In genomic region chr14:82148827-82149498, GRCm38 (mm10) we compare ENCODE assay signal across 27 mouse cellular contexts.
A peak's percentile ranks its signal among the peaks of the same experiment; 100 is the strongest.
DNase-seq lines count a peak whose midpoint lies in the region; ATAC-seq and TF ChIP-seq lines count a peak whose summit lies in the region.
"Had no signal": no experiment of that assay in that cellular context is flagged by ENCODE, and none has a peak within 500 bp of the region (broad histone marks: within the 10 kb centered on the region; RNA-seq: fewer than 3 reads in every experiment).

No protein-coding gene starts in this region.

- 71% methylated on average over 6 of the region's 6 CpGs for WGBS in forebrain, postnatal 0 days
- 89% methylated on average over 6 of the region's 6 CpGs for whole genome bisulfite sequencing in forebrain, embryonic 12.5 days
- 47% methylated on average over 6 of the region's 6 CpGs for WGBS in limb, embryonic 13.5 days
- WGBS in liver, postnatal 0 days (ENCODE audit: insufficient replicate concordance) = 69% methylated on average over 6 of the region's 6 CpGs

- no peaks in the 10 kb centered on the region for H3K27me3 ChIP-seq in forebrain, postnatal 0 days (ENCODE audit: insufficient read depth, low read length)
- H3K27me3 ChIP-seq in forebrain, embryonic 12.5 days = no peaks in the 10 kb centered on the region
- H3K27me3 ChIP-seq in limb, embryonic 13.5 days = no peaks in the 10 kb centered on the region
- no peaks in the 10 kb centered on the region for H3K27me3 ChIP-seq in liver, postnatal 0 days (ENCODE audit: insufficient read depth, low read length)
- H3K27me3 ChIP-seq: CH12.LX; embryonic facial prominence, embryonic 13.5 days; forebrain, embryonic 15.5 days; hindbrain, embryonic 13.5 days; midbrain, embryonic 12.5 days; neural tube, embryonic 13.5 days had no signal

- no peaks in the 10 kb centered on the region for H3K36me3 ChIP-seq in forebrain, postnatal 0 days (ENCODE audit: insufficient read depth)
- no peaks in the 10 kb centered on the region for H3K36me3 ChIP-seq in forebrain, embryonic 12.5 days (replicated peaks)
- H3K36me3 ChIP-seq in limb, embryonic 13.5 days = no peaks in the 10 kb centered on the region
- H3K36me3 ChIP-seq in liver, postnatal 0 days (replicated peaks; ENCODE audit: insufficient read depth, low read length) = no peaks in the 10 kb centered on the region
- H3K36me3 ChIP-seq: embryonic facial prominence, embryonic 13.5 days; forebrain, embryonic 15.5 days; hindbrain, embryonic 13.5 days; midbrain, embryonic 12.5 days; neural tube, embryonic 13.5 days had no signal

- TF ChIP-seq CTCF in forebrain, postnatal 0 days (IDR thresholded peaks at IDR 0.05; ENCODE audit: low read depth) = no peak
- TF ChIP-seq CTCF in liver, postnatal 0 days (IDR thresholded peaks at IDR 0.05; ENCODE audit: low read depth) = no peak

- H3K4me1 ChIP-seq in forebrain, postnatal 0 days (ENCODE audit: insufficient read depth) = no peaks in the 10 kb centered on the region
- H3K4me1 ChIP-seq in forebrain, embryonic 12.5 days = no peaks in the 10 kb centered on the region
- H3K4me1 ChIP-seq in limb, embryonic 13.5 days = no peaks in the 10 kb centered on the region
- H3K4me1 ChIP-seq in liver, postnatal 0 days (ENCODE audit: insufficient read depth) = no peaks in the 10 kb centered on the region
- H3K4me1 ChIP-seq: embryonic facial prominence, embryonic 13.5 days; forebrain, embryonic 15.5 days; hindbrain, embryonic 13.5 days; midbrain, embryonic 12.5 days; neural tube, embryonic 13.5 days had no signal

- no peak overlapping the region for H3K4me3 ChIP-seq in forebrain, postnatal 0 days (ENCODE audit: low read depth, low read length)
- no peak overlapping the region for H3K4me3 ChIP-seq in forebrain, embryonic 12.5 days (replicated peaks)
- no peak overlapping the region for H3K4me3 ChIP-seq in limb, embryonic 13.5 days
- H3K4me3 ChIP-seq in liver, postnatal 0 days (ENCODE audit: low read depth, low read length) = no peak overlapping the region
- H3K4me3 ChIP-seq: embryonic facial prominence, embryonic 13.5 days; erythroblast, embryonic 14.5 days; forebrain, embryonic 15.5 days; hindbrain, embryonic 13.5 days; left cerebral cortex, adult 2 months; midbrain, embryonic 12.5 days; neural tube, embryonic 13.5 days had no signal

- H3K9me3 ChIP-seq in forebrain, postnatal 0 days (ENCODE audit: low read length) = no peaks in the 10 kb centered on the region
- no peaks in the 10 kb centered on the region for H3K9me3 ChIP-seq in forebrain, embryonic 12.5 days
- no peaks in the 10 kb centered on the region for H3K9me3 ChIP-seq in limb, embryonic 13.5 days
- no peaks in the 10 kb centered on the region for H3K9me3 ChIP-seq in liver, postnatal 0 days (ENCODE audit: low read length)
- H3K9me3 ChIP-seq: embryonic facial prominence, embryonic 13.5 days; forebrain, embryonic 15.5 days; hindbrain, embryonic 13.5 days; midbrain, embryonic 12.5 days; neural tube, embryonic 13.5 days had no signal

- H3K4me2 ChIP-seq in forebrain, postnatal 0 days (ENCODE audit: low read depth) = no peak overlapping the region
- no peak overlapping the region for H3K4me2 ChIP-seq in forebrain, embryonic 12.5 days
- H3K4me2 ChIP-seq in limb, embryonic 13.5 days (replicated peaks) = no peak overlapping the region
- no peak overlapping the region for H3K4me2 ChIP-seq in liver, postnatal 0 days (ENCODE audit: low read depth, low read length)
- H3K4me2 ChIP-seq: embryonic facial prominence, embryonic 13.5 days; forebrain, embryonic 15.5 days; heart, embryonic 11.5 days; hindbrain, embryonic 13.5 days; liver, embryonic 11.5 days; midbrain, embryonic 12.5 days; neural tube, embryonic 13.5 days had no signal

- H3K27ac ChIP-seq in forebrain, postnatal 0 days (ENCODE audit: low read depth, low read length) = no peak overlapping the region
- H3K27ac ChIP-seq in forebrain, embryonic 12.5 days = no peak overlapping the region
- H3K27ac ChIP-seq in limb, embryonic 13.5 days = no peak overlapping the region
- H3K27ac ChIP-seq in liver, postnatal 0 days (ENCODE audit: low read depth) = no peak overlapping the region
- H3K27ac ChIP-seq: embryonic facial prominence, embryonic 13.5 days; forebrain, embryonic 15.5 days; hindbrain, embryonic 13.5 days; left cerebral cortex, adult 2 months; midbrain, embryonic 12.5 days; neural tube, embryonic 13.5 days had no signal

- TF ChIP-seq EP300 in liver, postnatal 0 days (IDR thresholded peaks at IDR 0.05; ENCODE audit: low read depth) = no peak

- no peak for DNase-seq in cerebellum, adult 9-11 months
- peak; percentile 51 for DNase-seq in forebrain, postnatal 0 days
- peak; percentile 46 for DNase-seq in brain, adult 2 months (ENCODE audit: low read depth, low spot score)
- DNase-seq in adrenal gland, postnatal 25 days = no peak
- DNase-seq in liver, postnatal 0 days = no peak
- DNase-seq: adrenal gland, adult 8-10 months; embryo, embryonic 11 days; gastrocnemius, postnatal 36 days; heart, adult 18-20 months; heart, postnatal 36 days; kidney, adult 11 months; kidney, postnatal 25 days; lung, postnatal 36 days had no signal

- peak; percentile 45; the same call in 1 of the 2 replicates for ATAC-seq in cerebellum, adult (ENCODE audit: insufficient number of reproducible peaks, low FRiP score, low TSS enrichment)
- peak; percentile 70 for ATAC-seq in forebrain, postnatal 0 days
- ATAC-seq in forebrain, embryonic 12.5 days (ENCODE audit: low FRiP score) = no peak
- ATAC-seq in limb, embryonic 13.5 days (ENCODE audit: low FRiP score, low read depth) = peak; percentile 64
- no peak for ATAC-seq in liver, postnatal 0 days
- ATAC-seq: forebrain, embryonic 15.5 days; inflammation-experienced regulatory T-cells, adult 6 months had no signal

- no peak overlapping the region for H3K9ac ChIP-seq in forebrain, postnatal 0 days
- no peak overlapping the region for H3K9ac ChIP-seq in forebrain, embryonic 12.5 days
- no peak overlapping the region for H3K9ac ChIP-seq in limb, embryonic 13.5 days
- no peak overlapping the region for H3K9ac ChIP-seq in liver, postnatal 0 days (replicated peaks)
- H3K9ac ChIP-seq: embryonic facial prominence, embryonic 13.5 days; forebrain, embryonic 15.5 days; hindbrain, embryonic 13.5 days; midbrain, embryonic 12.5 days; neural tube, embryonic 13.5 days had no signal

Comparison
In these comparisons a context has a peak if more than half of its experiments do, and no peak if none do; other contexts are left out.
1. ATAC-seq: peak in cerebellum, adult (single experiment), forebrain, postnatal 0 days (single experiment) and limb, embryonic 13.5 days (single experiment); none in forebrain, embryonic 12.5 days (single experiment) and liver, postnatal 0 days (single experiment).
2. DNase-seq: peak in forebrain, postnatal 0 days (single experiment) and brain, adult 2 months (single experiment); none in cerebellum, adult 9-11 months (single experiment), adrenal gland, postnatal 25 days (single experiment) and liver, postnatal 0 days (single experiment).